Mouse (Mus musculus) MEL (cell line): Measurements from ENCODE around the gene Gm10203. TPM values are rescaled to one million over a fixed set of nuclear protein-coding genes. Genes with fewer than 3 reads are reported as not detected.

Source experiments
- DNase-seq: peaks from one replicate; pipeline ENCODE4 v3.0.0; 2011; ENCODE audit warnings: low read depth, low spot score
- H3K27ac ChIP-seq: 2 replicates; pipeline ENCODE4 v1.5.1; 2012; ENCODE audit warnings: low read depth, mild to moderate bottlenecking, control low read depth, low read length, moderate library complexity; ENCODE audit not compliant: control insufficient read depth
- H3K27me3 ChIP-seq, 2 experiments: fragments of 150-350 bp in 1 of 2; sonication (generic) in 1 of 2; 2 replicates each; pipeline ENCODE4 v1.6.1; 2012; ENCODE audit warnings: low read length in 2 of 2, mild to moderate bottlenecking in 2 of 2, improper control_type of control experiment in 1 of 2, moderate library complexity in 1 of 2; ENCODE audit not compliant: insufficient read depth in 2 of 2, control insufficient read depth in 1 of 2
- H3K36me3 ChIP-seq, 2 experiments: 2 replicates each; pipeline ENCODE4 v1.6.1; 2012 to 2014; ENCODE audit warnings: low read length in 2 of 2, improper control_type of control experiment in 1 of 2, inconsistent platforms in 1 of 2, mild to moderate bottlenecking in 1 of 2; ENCODE audit not compliant: insufficient read depth in 2 of 2, control insufficient read depth in 1 of 2
- H3K4me1 ChIP-seq, 2 experiments: fragments of 150-350 bp in 1 of 2; sonication (generic) in 1 of 2; 2 replicates each; pipeline ENCODE4 v1.6.1; 2012; ENCODE audit warnings: low read length in 2 of 2, improper control_type of control experiment in 1 of 2, mild to moderate bottlenecking in 1 of 2; ENCODE audit not compliant: insufficient read depth in 2 of 2, control insufficient read depth in 1 of 2
- H3K4me3 ChIP-seq, 2 experiments: fragments of 150-350 bp in 1 of 2; sonication (generic) in 1 of 2; 2 replicates each; pipeline ENCODE4 v1.5.1; 2012; ENCODE audit warnings: low read depth in 2 of 2, low read length in 2 of 2, mild to moderate bottlenecking in 2 of 2, moderate library complexity in 2 of 2, control low read depth in 1 of 2, improper control_type of control experiment in 1 of 2; ENCODE audit not compliant: control insufficient read depth in 1 of 2, insufficient read depth in 1 of 2
- H3K79me2 ChIP-seq: 2 replicates; pipeline ENCODE4 v1.6.1; 2012; ENCODE audit warnings: mild to moderate bottlenecking, low read length, moderate library complexity; ENCODE audit not compliant: control insufficient read depth, poor library complexity, insufficient read depth
- H3K9ac ChIP-seq: 2 replicates; pipeline ENCODE4 v1.6.1; 2012; ENCODE audit warnings: low read depth, mild to moderate bottlenecking, control low read depth, low read length, moderate library complexity; ENCODE audit not compliant: control insufficient read depth, poor library complexity, severe bottlenecking
- H3K9me3 ChIP-seq: fragments of 150-350 bp; sonication (generic); replicated peaks from 2 replicates; pipeline ENCODE4 v1.6.1; 2012; ENCODE audit warnings: mild to moderate bottlenecking, low read length, improper control_type of control experiment, moderate library complexity; ENCODE audit not compliant: insufficient read depth
- BHLHE40 ChIP-seq: IDR thresholded peaks from 2 replicates; pipeline ENCODE4 v1.6.1; 2012; ENCODE audit warnings: low read depth, mild to moderate bottlenecking, inconsistent platforms, low read length, improper control_type of control experiment, borderline replicate concordance
- CHD1 ChIP-seq: IDR thresholded peaks from 2 replicates; pipeline ENCODE4 v1.6.1; 2012; ENCODE audit warnings: low read depth, mild to moderate bottlenecking, inconsistent platforms, low read length, improper control_type of control experiment
- CHD2 ChIP-seq: IDR thresholded peaks from 2 replicates; pipeline ENCODE4 v1.6.1; 2011; ENCODE audit warnings: low read length, improper control_type of control experiment
- CTCF ChIP-seq, 3 experiments: IDR thresholded peaks in 2 of 3; conservative IDR thresholded peaks in 1 of 3; 2 replicates each; pipeline ENCODE4 v1.5.1; 2011 to 2012; ENCODE audit warnings: low read length in 3 of 3, low read depth in 2 of 3, mild to moderate bottlenecking in 2 of 3, improper control_type of control experiment in 1 of 3, inconsistent platforms in 1 of 3, mixed read lengths in 1 of 3, moderate library complexity in 1 of 3; ENCODE audit not compliant: control insufficient read depth in 1 of 3, insufficient read depth in 1 of 3, poor library complexity in 1 of 3, severe bottlenecking in 1 of 3
- E2F4 ChIP-seq: IDR thresholded peaks from 2 replicates; pipeline ENCODE4 v1.6.1; 2011; ENCODE audit warnings: low read depth, low read length, improper control_type of control experiment, borderline replicate concordance
- ELF1 ChIP-seq: IDR thresholded peaks from 2 replicates; pipeline ENCODE4 v1.6.1; 2014; ENCODE audit warnings: low read depth, mild to moderate bottlenecking, inconsistent platforms, low read length, improper control_type of control experiment, moderate library complexity
- EP300 ChIP-seq, 2 experiments: IDR thresholded peaks; 2 replicates each; pipeline ENCODE4 v1.6.1; 2011; ENCODE audit warnings: improper control_type of control experiment in 2 of 2, low read length in 2 of 2, low read depth in 1 of 2, mild to moderate bottlenecking in 1 of 2
- ETS1 ChIP-seq: IDR thresholded peaks from 2 replicates; pipeline ENCODE4 v1.6.1; 2012; ENCODE audit warnings: low read depth, mild to moderate bottlenecking, inconsistent platforms, low read length, improper control_type of control experiment, moderate library complexity
- GABPA ChIP-seq: IDR thresholded peaks from 2 replicates; pipeline ENCODE4 v1.6.1; 2012; ENCODE audit warnings: low read depth, mild to moderate bottlenecking, inconsistent platforms, low read length, improper control_type of control experiment, moderate library complexity
- GATA1 ChIP-seq: IDR thresholded peaks from 2 replicates; pipeline ENCODE4 v1.6.1; 2011; ENCODE audit warnings: low read depth, low read length, improper control_type of control experiment
- HCFC1 ChIP-seq: IDR thresholded peaks from 2 replicates; pipeline ENCODE4 v1.6.1; 2012; ENCODE audit warnings: low read depth, mild to moderate bottlenecking, inconsistent platforms, low read length, improper control_type of control experiment, moderate library complexity
- KAT2A ChIP-seq: conservative IDR thresholded peaks from 2 replicates; pipeline ENCODE4 v1.6.1; 2012; ENCODE audit warnings: low read depth, low read length, improper control_type of control experiment, inconsistent platforms
- MAFK ChIP-seq: IDR thresholded peaks from 2 replicates; pipeline ENCODE4 v1.6.1; 2011; ENCODE audit warnings: low read depth, mild to moderate bottlenecking, low read length, improper control_type of control experiment, borderline replicate concordance
- MAZ ChIP-seq: IDR thresholded peaks from 2 replicates; pipeline ENCODE4 v1.6.1; 2012; ENCODE audit warnings: low read depth, mild to moderate bottlenecking, inconsistent platforms, low read length, improper control_type of control experiment
- MEF2A ChIP-seq: IDR thresholded peaks from 2 replicates; pipeline ENCODE4 v1.6.1; 2014; ENCODE audit warnings: low read depth, mild to moderate bottlenecking, inconsistent platforms, low read length, improper control_type of control experiment; ENCODE audit not compliant: poor library complexity, insufficient replicate concordance, severe bottlenecking; ENCODE audit errors: extremely low read depth
- MXI1 ChIP-seq: IDR thresholded peaks from 2 replicates; pipeline ENCODE4 v1.6.1; 2011; ENCODE audit warnings: mild to moderate bottlenecking, low read depth, low read length, improper control_type of control experiment
- MYB ChIP-seq: IDR thresholded peaks from 2 replicates; pipeline ENCODE4 v1.6.1; 2011; ENCODE audit warnings: mild to moderate bottlenecking, low read depth, low read length, improper control_type of control experiment
- MYC ChIP-seq: IDR thresholded peaks from 2 replicates; pipeline ENCODE4 v1.6.1; 2011; ENCODE audit warnings: low read depth, mild to moderate bottlenecking, low read length, improper control_type of control experiment, moderate library complexity
- NELFE ChIP-seq: IDR thresholded peaks from 2 replicates; pipeline ENCODE4 v1.6.1; 2011; ENCODE audit warnings: low read depth, low read length, improper control_type of control experiment
- NRF1 ChIP-seq: IDR thresholded peaks from 2 replicates; pipeline ENCODE4 v1.6.1; 2014; ENCODE audit warnings: low read depth, mild to moderate bottlenecking, inconsistent platforms, low read length, improper control_type of control experiment, moderate library complexity; ENCODE audit not compliant: poor library complexity, insufficient read depth, severe bottlenecking
- POLR2A ChIP-seq, 2 experiments: IDR thresholded peaks; 2 replicates each; pipeline ENCODE4 v1.6.1; 2011 to 2012; ENCODE audit warnings: low read length in 2 of 2, mild to moderate bottlenecking in 2 of 2, control low read depth in 1 of 2, improper control_type of control experiment in 1 of 2, low read depth in 1 of 2, moderate library complexity in 1 of 2; ENCODE audit not compliant: control insufficient read depth in 1 of 2, insufficient read depth in 1 of 2, poor library complexity in 1 of 2
- POLR2AphosphoS2 ChIP-seq: IDR thresholded peaks from 2 replicates; pipeline ENCODE4 v1.6.1; 2011; ENCODE audit warnings: low read length, improper control_type of control experiment
- POLR2AphosphoS5 ChIP-seq: IDR thresholded peaks from 2 replicates; pipeline ENCODE4 v1.6.1; 2012; ENCODE audit warnings: low read depth, borderline replicate concordance, mild to moderate bottlenecking, inconsistent platforms, low read length, moderate library complexity, mixed read lengths
- RCOR1 ChIP-seq: IDR thresholded peaks from 2 replicates; pipeline ENCODE4 v1.6.1; 2012; ENCODE audit warnings: low read depth, mild to moderate bottlenecking, inconsistent platforms, low read length, improper control_type of control experiment
- SIN3A ChIP-seq: IDR thresholded peaks from 2 replicates; pipeline ENCODE4 v1.6.1; 2012; ENCODE audit warnings: low read length, improper control_type of control experiment, inconsistent platforms
- SMC3 ChIP-seq: IDR thresholded peaks from 2 replicates; pipeline ENCODE4 v1.6.1; 2011; ENCODE audit warnings: low read depth, low read length, improper control_type of control experiment
- TAL1 ChIP-seq: IDR thresholded peaks from 2 replicates; pipeline ENCODE4 v1.6.1; 2012; ENCODE audit warnings: mild to moderate bottlenecking, inconsistent platforms, low read length, moderate library complexity, mixed read lengths
- TCF12 ChIP-seq: IDR thresholded peaks from 2 replicates; pipeline ENCODE4 v1.6.1; 2014; ENCODE audit warnings: low read depth, mild to moderate bottlenecking, inconsistent platforms, low read length, improper control_type of control experiment, moderate library complexity
- UBTF ChIP-seq: IDR thresholded peaks from 2 replicates; pipeline ENCODE4 v1.6.1; 2012; ENCODE audit warnings: low read depth, mild to moderate bottlenecking, inconsistent platforms, low read length, improper control_type of control experiment, moderate library complexity, borderline replicate concordance; ENCODE audit not compliant: insufficient read depth
- USF1 ChIP-seq: IDR thresholded peaks from 2 replicates; pipeline ENCODE4 v1.6.1; 2014; ENCODE audit warnings: low read depth, mild to moderate bottlenecking, inconsistent platforms, low read length, improper control_type of control experiment, moderate library complexity
- USF2 ChIP-seq, 2 experiments: IDR thresholded peaks; 2 replicates each; pipeline ENCODE4 v1.6.1; 2011 to 2012; ENCODE audit warnings: improper control_type of control experiment in 2 of 2, low read length in 2 of 2, borderline replicate concordance in 1 of 2, inconsistent platforms in 1 of 2, low read depth in 1 of 2, mild to moderate bottlenecking in 1 of 2; ENCODE audit not compliant: insufficient read depth in 1 of 2
- ZC3H11A ChIP-seq: IDR thresholded peaks from 2 replicates; pipeline ENCODE4 v1.6.1; 2012; ENCODE audit warnings: low read depth, mild to moderate bottlenecking, inconsistent platforms, low read length, improper control_type of control experiment
- ZKSCAN1 ChIP-seq: IDR thresholded peaks from 2 replicates; pipeline ENCODE4 v1.6.1; 2012; ENCODE audit warnings: low read depth, mild to moderate bottlenecking, inconsistent platforms, low read length, improper control_type of control experiment, moderate library complexity
- ZMIZ1 ChIP-seq: IDR thresholded peaks from 2 replicates; pipeline ENCODE4 v1.6.1; 2012; ENCODE audit warnings: low read depth, mild to moderate bottlenecking, inconsistent platforms, low read length, improper control_type of control experiment, moderate library complexity
- ZNF384 ChIP-seq: IDR thresholded peaks from 2 replicates; pipeline ENCODE4 v1.6.1; 2012; ENCODE audit warnings: low read depth, mild to moderate bottlenecking, inconsistent platforms, low read length, improper control_type of control experiment
- polyA plus RNA-seq, 2 experiments: library from polyadenylated mRNA; stranded (reverse) in 1 of 2; unstranded in 1 of 2; fragments of >175 nt in 1 of 2; fragments of >200 nt in 1 of 2; gene quantifications; 2 replicates each; pipeline versions ENCODE4 v1.2.1 to v1.2.4; 2012; ENCODE audit warnings: low replicate concordance in 2 of 2, low read depth in 1 of 2; ENCODE audit not compliant: insufficient read length in 2 of 2, insufficient read depth in 1 of 2, missing spikeins in 1 of 2
- total RNA-seq: library from RNA; depleted of rRNA; stranded (reverse); fragments of 300-350 nt; gene quantifications from 2 replicates; pipeline ENCODE4 v1.2.3, GENCODE M21; 2012

The Gm10203 gene
- total and polyA plus RNA-seq, 3 experiments = not detected

DNA sequence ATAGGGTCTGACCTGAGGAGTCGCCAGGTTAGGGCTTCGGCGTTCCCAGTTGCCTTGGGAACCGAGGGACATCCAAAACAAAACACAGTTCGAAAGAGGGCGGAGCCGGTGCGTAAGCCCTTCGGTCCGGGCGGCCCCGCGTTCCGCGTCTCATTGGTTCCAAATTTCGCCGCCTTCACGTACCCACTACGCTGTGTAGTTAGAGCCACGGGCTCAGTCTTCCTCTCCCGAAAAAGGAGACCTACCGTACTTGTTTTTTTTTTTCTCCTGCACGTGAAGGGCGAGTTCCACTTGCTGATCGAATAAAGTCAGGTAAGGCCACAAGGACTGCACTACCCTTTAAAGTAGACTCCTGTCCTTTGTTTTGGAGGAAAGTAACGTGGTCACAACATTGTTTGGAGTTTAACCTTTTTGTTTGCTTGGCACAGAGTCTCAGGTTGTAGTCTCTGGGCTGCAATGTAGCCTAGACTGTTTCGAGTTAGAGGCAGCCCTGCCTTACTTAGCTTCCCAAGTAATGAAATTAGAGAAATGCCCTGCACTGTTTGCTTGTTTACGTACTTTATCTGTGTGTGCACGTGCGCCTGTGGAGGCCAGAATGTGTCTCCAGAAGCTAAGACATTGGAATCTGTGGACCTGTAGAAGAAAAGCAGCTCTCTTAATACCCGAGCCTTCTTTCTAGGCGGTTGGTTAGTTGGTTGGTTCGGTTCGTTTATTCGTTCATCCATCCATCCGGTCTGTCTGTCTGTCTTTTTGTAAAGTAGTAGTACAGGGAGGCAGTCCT, 11.6 kb downstream of the Gm10203 start:
- peak; percentile 95 for DNase-seq
- peak overlapping the region; percentile 72 for H3K27ac ChIP-seq
- no peak for TF ChIP-seq CHD2
- peak; percentile 88 for TF ChIP-seq HCFC1
- no peak for TF ChIP-seq EP300 (IDR thresholded peaks at IDR 0.05; ENCODE audit: low read depth in 1 of 2, low read length in 2 of 2)
- peak; percentile 28 for TF ChIP-seq SMC3
- peak; percentile 92 for TF ChIP-seq BHLHE40
- no peak for TF ChIP-seq NRF1
- TF ChIP-seq MEF2A = no peak
- peak; percentile 90 for TF ChIP-seq MXI1
- TF ChIP-seq GATA1 = peak; percentile 42; the same call in 1 of the 2 replicates
- no peak for TF ChIP-seq GABPA
- TF ChIP-seq ETS1 = peak; percentile 64; the same call in 1 of the 2 replicates
- TF ChIP-seq ZC3H11A = no peak
- peak; percentile 73 for TF ChIP-seq NELFE
- TF ChIP-seq MAFK = no peak
- no peak for TF ChIP-seq RCOR1
- peak; percentile 99 for TF ChIP-seq SIN3A
- TF ChIP-seq TAL1 = no peak
- no peak for TF ChIP-seq ZKSCAN1
- TF ChIP-seq ZMIZ1 = no peak
- peak; percentile 84 for TF ChIP-seq ZNF384
- peak; percentile 61 for TF ChIP-seq USF1
- peak; percentile 53; the same call in 1 of the 2 replicates for TF ChIP-seq KAT2A
- peak; percentile 26 to 75; a peak in 2 of 4 replicates for TF ChIP-seq POLR2A (IDR thresholded peaks at IDR 0.05; ENCODE audit: control insufficient read depth in 1 of 2, insufficient read depth in 1 of 2, low read depth in 1 of 2, low read length in 2 of 2, poor library complexity in 1 of 2)
- 0 out of 6 replicates have a peak, but pooled peaks of 1 of the 3 experiments have one; percentile 7 for TF ChIP-seq CTCF (IDR thresholded peaks at IDR 0.05 in 2 of 3, conservative IDR thresholded peaks at IDR 0.05 in 1 of 3; ENCODE audit: control insufficient read depth in 1 of 3, insufficient read depth in 1 of 3, low read depth in 2 of 3, low read length in 3 of 3, poor library complexity in 1 of 3, severe bottlenecking in 1 of 3)
- peak; percentile 65; the same call in 1 of the 2 replicates for TF ChIP-seq POLR2AphosphoS2
- no peak for TF ChIP-seq USF2 (IDR thresholded peaks at IDR 0.05; ENCODE audit: borderline replicate concordance in 1 of 2, insufficient read depth in 1 of 2, low read depth in 1 of 2, low read length in 2 of 2)
- TF ChIP-seq TCF12 = peak; percentile 65; the same call in 1 of the 2 replicates
- no peak for TF ChIP-seq E2F4
- no peak for TF ChIP-seq MAZ
- peak; percentile 62 for TF ChIP-seq ELF1
- TF ChIP-seq UBTF = no peak
- no peak for TF ChIP-seq CHD1
- no peak for TF ChIP-seq MYB
- no peak for TF ChIP-seq POLR2AphosphoS5
- TF ChIP-seq MYC = peak; percentile 87

More for the DNA sequence above, 11.6 kb downstream of the Gm10203 start:
- Histone ChIP-seq H3K27me3 (no peaks in the 10 kb centered on the region), H3K9me3 (no peaks in the 10 kb centered on the region), H3K79me2 (0 out of 2 replicates have a peak, but pooled peaks cover 1% of the 10 kb centered on the region), H3K4me1 (peaks cover 0 to 3% of the 10 kb centered on the region in 2 experiments; a peak in 1 of 4 replicates), H3K9ac (peak overlapping the region; percentile 78), H3K36me3 (peaks cover 0 to 8% of the 10 kb centered on the region in 2 experiments; a peak in 1 of 4 replicates), H3K4me3 (peak overlapping the region; percentile 75 to 76)
